Mouse (Mus musculus): ENCODE results near the gene Stradb.

GRCm38 (mm10) chr1:58945523-58945922 lies 27.8 kb upstream of the Stradb start:
- no peak for TF ChIP-seq POLR2A (IDR thresholded peaks at IDR 0.05; ENCODE audit: low read depth, low read length)
- no peak for TF ChIP-seq MEF2A (IDR thresholded peaks at IDR 0.05; ENCODE audit: borderline replicate concordance, low read depth, low read length)
- no peak for TF ChIP-seq CTCF (conservative IDR thresholded peaks at IDR 0.05 in 1 of 2, IDR thresholded peaks at IDR 0.05 in 1 of 2; ENCODE audit: low read depth in 2 of 2, low read length in 2 of 2)
- no peak for TF ChIP-seq KAT2A (IDR thresholded peaks at IDR 0.05; ENCODE audit: insufficient replicate concordance, low read length)
- no peak for TF ChIP-seq ZKSCAN1 (IDR thresholded peaks at IDR 0.05; ENCODE audit: borderline replicate concordance, low read depth, low read length)
- no peak for TF ChIP-seq MAZ (IDR thresholded peaks at IDR 0.05; ENCODE audit: low read depth, low read length)
- TF ChIP-seq ZNF384 (IDR thresholded peaks at IDR 0.05; ENCODE audit: low read depth, low read length), result no peak
- TF ChIP-seq JUN (IDR thresholded peaks at IDR 0.05; ENCODE audit: insufficient read depth, low read depth, low read length), result no peak
- TF ChIP-seq POLR2AphosphoS2 (IDR thresholded peaks at IDR 0.05; ENCODE audit: low read depth, low read length), result no peak
- no peak for TF ChIP-seq IRF4 (IDR thresholded peaks at IDR 0.05; ENCODE audit: low read depth, low read length)

All from CH12.LX (cell line).